Mouse (Mus musculus): ENCODE results near the gene Dapk3.

The Dapk3 gene

DNA sequence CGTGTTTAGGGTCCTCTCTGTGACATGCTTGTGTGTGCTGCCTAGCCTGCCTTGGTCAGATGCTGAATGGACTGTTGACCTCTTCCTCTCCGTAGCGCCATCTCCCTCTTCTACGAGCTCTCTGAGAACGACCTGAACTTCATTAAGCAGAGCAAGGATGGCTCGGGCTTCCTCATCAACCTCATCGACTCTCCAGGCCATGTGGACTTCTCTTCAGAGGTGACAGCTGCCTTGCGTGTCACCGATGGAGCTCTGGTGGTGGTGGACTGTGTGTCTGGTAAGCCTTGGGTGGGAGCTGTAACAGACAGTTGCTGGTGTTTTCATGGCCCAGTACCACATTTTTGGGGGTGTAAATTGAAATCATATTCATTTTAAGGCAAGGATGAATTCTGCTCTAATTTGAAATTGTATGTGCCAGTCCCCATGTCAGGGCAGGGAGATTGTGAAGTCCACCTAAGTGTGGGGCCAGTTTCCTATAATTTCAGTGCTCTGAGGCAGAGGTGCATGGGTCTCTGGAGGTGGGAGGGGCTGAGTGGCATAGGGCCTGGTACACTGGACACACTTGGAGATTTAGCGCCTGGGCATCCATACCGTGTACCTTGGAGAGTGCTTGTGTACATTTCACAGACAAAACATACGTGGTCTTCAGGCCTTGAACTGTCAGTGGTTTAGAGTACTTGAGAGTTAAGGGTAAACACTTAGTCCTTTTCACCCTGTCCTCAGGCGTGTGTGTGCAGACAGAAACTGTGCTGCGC is 4.7 kb upstream of the Dapk3 start:
- peak in 1 of 2 experiments; percentile 70 for DNase-seq (ENCODE audit: inconsistent age in 2 of 2, low spot score in 1 of 2)

DNA sequence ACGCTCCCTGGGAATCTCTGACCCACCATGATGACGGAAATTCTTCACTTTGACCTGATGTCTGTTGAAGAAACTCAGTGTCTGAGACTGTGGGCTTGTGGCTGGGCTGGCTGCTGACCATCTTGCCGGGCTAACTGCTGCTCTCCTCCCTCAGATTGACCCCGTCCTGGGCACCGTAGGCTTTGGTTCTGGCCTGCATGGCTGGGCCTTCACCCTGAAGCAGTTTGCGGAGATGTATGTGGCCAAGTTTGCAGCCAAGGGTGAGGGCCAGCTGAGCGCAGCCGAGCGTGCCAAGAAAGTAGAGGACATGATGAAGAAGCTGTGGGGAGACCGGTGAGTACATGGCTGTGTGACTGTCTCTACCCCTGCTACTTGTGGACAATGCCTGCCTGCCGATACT is 3.9 kb upstream of the Dapk3 start:
- DNase-seq (ENCODE audit: inconsistent age in 2 of 2, low spot score in 1 of 2): no peak

DNA sequence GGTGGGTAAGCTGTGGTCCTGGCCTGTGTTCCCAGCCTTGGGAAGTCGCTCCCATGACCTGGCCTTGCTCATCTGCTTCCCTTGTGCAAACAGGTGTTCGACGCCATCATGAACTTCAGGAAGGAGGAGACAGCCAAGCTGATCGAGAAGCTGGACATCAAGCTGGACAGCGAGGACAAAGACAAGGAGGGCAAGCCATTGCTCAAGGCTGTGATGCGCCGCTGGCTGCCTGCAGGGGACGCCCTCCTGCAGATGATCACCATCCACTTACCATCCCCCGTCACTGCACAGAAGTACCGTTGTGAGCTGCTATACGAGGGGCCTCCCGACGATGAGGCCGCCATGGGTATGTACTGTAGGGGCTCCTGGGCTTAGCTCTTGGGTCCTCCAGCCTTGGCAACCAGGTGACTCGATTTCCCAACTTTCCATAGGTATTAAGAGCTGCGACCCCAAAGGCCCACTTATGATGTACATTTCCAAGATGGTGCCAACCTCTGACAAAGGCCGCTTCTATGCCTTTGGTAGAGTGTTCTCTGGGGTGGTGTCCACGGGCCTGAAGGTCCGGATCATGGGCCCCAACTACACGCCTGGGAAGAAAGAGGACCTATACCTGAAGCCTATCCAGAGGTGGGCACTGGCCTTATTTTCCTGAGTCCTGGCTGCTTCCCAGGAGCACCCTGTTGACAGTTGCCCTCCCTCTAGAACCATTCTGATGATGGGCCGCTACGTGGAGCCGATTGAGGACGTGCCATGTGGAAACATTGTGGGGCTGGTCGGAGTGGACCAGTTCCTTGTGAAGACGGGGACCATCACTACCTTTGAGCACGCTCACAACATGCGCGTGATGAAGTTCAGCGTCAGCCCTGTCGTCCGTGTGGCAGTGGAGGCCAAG is 3.1 kb upstream of the Dapk3 start:
- peak in 1 of 2 experiments; percentile 57 for DNase-seq (ENCODE audit: inconsistent age in 2 of 2, low spot score in 1 of 2)

DNA sequence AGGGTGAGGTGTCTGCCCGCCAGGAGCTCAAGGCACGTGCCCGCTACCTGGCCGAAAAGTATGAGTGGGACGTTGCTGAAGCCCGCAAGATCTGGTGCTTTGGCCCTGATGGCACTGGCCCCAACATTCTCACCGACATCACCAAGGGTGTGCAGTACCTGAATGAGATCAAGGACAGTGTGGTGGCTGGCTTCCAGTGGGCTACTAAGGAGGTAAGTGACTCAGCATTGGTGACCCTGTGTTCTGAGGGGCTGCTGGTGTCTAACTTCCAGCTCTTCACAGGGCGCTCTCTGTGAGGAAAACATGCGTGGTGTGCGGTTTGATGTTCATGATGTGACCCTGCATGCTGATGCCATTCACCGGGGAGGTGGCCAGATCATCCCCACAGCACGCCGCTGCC is 1.9 kb upstream of the Dapk3 start:
- peak in 1 of 2 experiments; percentile 66 for DNase-seq (ENCODE audit: inconsistent age in 2 of 2, low spot score in 1 of 2)

DNA sequence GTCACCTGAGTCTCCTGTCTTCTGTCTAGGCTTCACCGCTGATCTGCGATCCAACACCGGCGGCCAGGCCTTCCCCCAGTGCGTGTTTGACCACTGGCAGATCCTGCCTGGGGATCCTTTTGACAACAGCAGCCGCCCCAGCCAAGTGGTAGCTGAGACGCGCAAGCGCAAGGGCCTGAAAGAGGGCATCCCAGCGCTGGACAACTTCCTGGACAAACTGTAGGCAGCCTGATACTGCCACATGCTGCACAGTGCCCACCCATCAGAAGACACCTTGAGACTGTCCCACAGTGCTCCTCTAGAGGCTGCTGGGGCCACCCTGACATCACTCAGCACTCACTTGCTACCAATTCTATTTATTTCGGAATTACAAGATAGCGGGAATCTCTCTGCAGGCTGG is 945 bp upstream of the Dapk3 start:
- peak; percentile 45 to 65 for DNase-seq (ENCODE audit: inconsistent age in 2 of 2, low spot score in 1 of 2)

DNA sequence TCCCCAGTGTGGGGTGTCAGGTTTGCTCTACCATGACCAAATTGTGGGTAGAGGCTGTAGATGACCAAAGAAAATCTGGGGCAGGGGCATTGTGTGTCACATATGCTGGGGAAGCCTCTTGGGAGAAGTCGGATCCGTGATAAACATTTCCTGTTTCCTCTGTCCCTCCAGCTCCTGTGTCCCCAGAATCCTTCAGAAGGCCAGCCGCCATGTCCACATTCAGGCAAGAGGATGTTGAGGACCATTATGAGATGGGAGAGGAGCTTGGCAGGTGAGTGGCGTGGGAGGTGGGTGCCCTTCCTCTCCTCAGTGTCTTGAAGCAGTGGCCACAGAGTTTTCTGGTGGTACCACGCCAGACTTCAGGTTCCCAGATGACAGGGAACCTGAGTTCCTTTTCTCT is 1.0 kb downstream of the Dapk3 start, which contains the start of gene 4930442H23Rik:
Gene 4930442H23Rik (minus strand): TSS at position 45 of the 400 bp plus-strand sequence.
- peak in 1 of 2 experiments; percentile 53 for DNase-seq (ENCODE audit: inconsistent age in 2 of 2, low spot score in 1 of 2)

DNA sequence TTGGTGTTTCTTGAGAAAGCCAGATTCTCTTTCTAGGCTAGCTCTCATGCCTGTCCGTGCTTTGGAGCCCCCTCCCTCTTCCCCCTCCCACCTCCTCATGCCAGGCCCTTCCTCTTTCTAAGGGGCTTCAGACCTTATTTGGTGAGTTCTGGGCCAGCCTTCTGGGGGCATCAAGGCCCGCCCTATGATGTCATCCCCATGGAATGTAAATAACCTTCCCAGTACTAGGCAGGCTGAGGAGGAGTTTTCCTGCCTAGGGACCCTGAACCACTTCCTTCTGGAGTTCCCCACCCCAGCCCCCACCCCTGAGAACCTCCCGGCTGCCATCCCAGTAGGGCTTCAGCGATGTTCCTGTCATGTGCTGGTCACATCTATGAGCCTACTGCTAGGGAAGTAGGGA is 2.0 kb downstream of the Dapk3 start:
- peak in 1 of 2 experiments; percentile 43 for DNase-seq (ENCODE audit: inconsistent age in 2 of 2, low spot score in 1 of 2)

DNA sequence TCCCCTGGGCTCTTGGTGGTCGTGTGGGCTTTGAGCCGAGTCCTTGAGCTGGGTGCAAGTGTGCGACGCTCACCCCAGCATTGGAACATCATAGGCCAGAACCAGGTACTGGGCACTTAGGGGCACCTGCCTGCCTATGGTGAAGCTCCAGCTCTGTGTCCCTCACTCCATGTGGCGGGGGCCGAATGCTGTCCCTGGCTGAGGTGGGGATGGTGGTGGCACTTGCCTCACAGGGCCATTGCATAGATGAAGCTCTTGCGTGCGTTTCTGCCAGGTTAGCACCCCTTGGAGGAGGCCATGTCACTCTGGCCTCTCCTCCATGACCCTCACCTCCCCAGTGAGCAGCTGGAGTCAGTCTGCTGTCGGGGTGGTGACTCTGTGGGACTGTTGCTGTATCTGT is 4.4 kb downstream of the Dapk3 start:
- no peak for DNase-seq (ENCODE audit: inconsistent age in 2 of 2, low spot score in 1 of 2)

DNA sequence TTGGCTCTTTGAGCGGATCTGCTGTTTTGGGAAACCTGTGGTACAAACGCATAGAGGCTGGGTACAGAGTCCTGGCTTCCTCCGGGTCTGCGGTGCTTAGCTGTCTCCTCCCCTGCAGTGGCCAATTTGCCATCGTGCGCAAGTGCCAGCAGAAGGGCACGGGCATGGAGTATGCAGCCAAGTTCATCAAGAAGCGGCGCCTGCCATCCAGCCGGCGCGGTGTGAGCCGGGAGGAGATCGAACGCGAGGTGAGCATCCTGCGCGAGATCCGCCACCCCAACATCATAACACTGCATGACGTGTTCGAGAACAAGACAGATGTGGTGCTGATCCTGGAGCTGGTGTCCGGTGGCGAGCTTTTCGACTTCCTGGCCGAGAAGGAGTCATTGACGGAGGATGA is 7.0 kb downstream of the Dapk3 start:
- DNase-seq (ENCODE audit: inconsistent age in 2 of 2, low spot score in 1 of 2): peak in 1 of 2 experiments; percentile 30

DNA sequence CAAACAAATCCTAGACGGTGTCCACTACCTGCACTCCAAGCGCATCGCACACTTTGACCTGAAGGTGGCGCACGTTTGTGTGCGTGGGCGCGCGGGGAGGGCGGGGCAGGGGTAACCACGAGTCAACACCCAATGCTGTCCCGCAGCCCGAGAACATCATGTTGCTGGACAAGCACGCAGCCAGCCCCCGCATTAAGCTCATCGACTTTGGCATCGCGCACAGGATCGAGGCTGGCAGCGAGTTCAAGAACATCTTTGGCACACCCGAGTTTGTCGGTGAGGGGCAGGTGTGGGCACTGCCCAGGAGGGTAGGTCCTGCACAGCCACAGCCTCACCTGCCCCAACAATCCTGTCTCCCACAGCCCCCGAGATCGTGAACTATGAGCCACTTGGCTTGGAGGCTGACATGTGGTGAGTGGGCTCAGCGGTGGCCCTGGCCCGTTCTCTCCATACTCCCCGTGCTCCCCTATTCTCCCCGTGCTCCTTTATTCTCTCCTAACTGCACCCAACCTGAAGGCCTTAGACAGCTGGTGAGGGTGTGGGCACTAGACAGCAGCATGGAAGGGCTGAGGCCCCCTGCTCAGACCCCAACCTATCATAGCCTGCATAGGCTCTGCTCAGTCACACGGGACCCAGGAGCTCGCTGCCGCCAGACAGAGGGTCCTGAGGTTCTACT is 7.6 kb downstream of the Dapk3 start:
- DNase-seq (ENCODE audit: inconsistent age in 2 of 2, low spot score in 1 of 2): peak in 1 of 2 experiments; percentile 61

DNA sequence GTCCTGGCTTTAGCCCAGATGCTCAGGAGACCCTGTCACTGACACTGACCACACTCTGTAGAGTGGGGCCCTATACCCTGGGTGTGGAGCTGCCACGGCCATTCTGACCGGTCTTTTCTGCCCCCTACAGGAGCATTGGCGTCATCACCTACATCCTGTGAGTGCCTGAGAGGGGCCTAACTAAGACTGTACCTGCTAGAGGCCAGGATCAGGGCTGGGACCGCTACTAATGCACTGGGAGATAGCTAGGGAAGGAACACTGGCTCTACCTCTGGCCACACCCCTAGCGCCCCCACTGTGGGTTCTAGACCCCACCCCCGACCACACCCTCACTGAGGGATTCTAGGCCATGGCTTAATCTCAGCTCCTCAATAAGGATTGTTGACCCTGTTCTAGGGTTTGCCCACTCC is 8.1 kb downstream of the Dapk3 start:
- DNase-seq (ENCODE audit: inconsistent age in 2 of 2, low spot score in 1 of 2): peak in 1 of 2 experiments; percentile 57

DNA sequence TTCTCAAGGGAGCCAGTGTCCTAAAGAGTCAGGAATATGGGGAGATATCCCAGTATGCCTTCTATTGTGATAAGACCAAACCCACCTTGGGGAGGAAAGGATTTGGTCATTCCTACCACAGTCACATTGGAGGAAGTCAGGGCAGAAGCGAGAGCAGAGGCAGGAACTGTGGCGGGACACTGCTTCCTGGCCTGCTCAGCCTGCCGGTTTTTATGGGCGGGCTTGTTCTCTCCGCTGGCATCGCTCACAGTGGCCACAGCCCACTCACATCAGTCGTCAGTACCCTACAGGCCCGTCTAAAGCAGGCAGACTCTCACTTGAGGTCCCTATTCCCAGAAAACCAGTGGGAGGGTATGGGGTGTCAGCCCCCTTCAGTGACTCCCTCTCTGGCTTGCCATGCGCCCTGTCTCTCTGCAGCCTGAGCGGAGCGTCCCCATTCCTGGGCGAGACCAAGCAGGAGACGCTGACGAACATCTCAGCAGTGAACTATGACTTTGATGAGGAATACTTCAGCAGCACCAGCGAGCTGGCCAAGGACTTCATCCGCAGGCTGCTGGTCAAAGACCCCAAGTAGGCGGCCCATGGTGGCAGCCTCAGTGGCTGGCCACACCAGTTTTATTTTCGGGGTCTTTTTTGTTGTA is 8.7 kb downstream of the Dapk3 start:
- no peak for DNase-seq (ENCODE audit: inconsistent age in 2 of 2, low spot score in 1 of 2)

DNA sequence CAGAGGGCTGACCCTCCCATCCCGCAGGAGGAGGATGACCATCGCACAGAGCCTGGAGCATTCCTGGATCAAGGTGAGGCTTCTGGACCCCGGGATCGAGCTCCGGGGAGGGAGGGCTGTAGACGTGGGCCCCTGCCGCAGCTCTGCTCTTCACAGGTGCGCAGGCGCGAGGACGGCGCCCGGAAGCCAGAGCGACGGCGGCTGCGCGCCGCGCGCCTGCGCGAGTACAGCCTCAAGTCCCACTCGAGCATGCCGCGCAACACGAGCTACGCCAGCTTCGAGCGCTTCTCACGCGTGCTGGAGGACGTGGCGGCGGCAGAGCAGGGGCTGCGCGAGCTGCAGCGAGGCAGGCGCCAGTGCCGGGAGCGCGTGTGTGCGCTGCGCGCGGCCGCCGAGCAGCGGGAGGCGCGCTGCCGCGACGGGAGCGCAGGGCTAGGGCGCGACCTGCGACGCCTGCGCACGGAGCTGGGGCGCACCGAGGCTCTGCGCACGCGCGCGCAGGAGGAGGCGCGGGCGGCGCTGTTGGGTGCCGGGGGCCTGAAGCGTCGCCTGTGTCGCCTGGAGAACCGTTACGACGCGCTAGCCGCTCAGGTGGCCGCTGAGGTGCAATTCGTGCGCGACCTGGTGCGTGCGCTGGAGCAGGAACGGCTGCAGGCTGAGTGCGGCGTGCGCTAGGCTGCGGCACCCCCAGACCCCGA is 9.6 kb downstream of the Dapk3 start:
- DNase-seq (ENCODE audit: inconsistent age in 2 of 2, low spot score in 1 of 2): peak; percentile 92 to 95

DNA sequence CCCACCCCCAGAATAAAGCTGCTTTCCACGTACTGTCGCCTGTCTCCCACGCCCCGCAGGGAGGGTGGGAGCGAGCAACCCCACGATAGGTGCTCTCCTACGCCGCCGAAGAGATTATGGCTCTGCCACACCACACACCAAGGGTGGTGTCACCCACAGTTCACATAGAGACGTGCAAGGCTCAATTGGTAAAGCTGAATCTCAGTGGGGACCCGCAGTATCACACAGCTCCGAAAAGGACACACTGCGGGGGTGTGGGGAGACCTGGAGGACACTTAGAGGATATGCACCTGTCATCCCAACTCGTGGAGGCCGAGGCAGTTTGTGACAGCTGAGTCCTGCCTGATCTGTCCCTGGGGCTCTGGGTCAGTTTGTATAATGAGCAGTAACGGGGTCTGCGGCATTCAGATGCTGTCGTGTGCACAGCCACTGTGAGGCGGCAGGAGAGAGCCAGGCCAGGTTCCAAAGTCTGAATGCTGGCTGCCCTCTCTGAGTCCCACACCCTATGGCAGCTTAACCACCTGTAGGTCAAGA is 10.2 kb downstream of the Dapk3 start:
- peak in 1 of 2 experiments; percentile 78 for DNase-seq (ENCODE audit: inconsistent age in 2 of 2, low spot score in 1 of 2)

DNA sequence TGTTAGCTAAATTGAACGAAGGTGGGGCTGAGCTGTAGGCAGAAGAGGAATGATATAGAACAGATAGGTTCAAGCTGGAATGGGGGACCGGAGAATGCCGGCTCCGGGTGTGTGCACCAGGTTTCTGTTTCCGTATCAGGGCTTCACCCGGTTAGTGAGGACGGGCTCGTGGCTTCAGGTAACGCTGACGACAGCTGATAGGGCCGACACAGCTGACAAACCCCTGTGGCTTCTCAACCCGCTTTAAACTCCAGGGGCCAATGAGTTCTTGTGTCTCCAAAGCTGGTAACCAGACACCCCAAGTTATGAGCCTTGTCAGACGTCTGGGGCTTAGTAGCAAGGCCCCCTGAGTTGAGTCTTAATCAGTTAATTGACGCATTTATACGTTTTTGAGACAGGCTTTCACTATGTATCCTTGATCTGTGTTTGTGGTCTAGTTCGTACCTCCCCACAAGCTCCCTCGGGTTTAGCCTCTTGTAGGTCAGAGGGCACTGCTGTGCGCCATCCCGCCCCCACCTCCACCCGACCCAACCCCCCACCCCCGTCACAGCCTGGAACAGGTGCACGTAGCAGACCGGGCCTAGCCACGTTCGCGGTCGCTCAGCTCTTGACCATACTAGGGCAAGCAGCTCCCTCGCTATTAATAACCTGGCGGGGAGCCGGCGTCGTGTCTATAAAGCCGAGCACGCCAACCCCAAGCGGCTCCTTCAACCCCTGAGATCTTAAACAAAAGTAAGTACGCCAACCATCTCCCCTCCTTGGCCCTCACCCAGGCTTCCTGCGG is 11.4 kb downstream of the Dapk3 start:
- DNase-seq (ENCODE audit: inconsistent age in 2 of 2, low spot score in 1 of 2): peak in 1 of 2 experiments; percentile 65

DNA sequence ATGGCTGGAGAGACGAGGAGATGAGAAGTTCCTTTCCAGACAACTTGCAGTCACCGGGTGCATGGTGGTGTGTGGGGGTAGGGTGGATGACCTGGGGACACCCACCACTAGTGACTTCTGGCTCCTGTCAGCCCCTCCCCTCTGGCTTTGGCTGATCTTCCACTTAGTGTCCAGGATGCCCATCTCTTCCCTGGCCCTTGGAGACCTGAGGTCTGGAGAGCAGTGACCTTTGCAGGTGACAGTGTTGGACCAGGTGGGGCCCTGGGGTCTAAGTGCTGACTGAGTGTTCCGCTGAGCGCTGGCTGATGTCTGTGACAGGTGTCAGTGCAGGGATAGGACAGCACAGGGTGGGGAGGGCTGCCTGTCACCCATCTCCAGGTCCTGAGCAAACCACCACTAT is 12.5 kb downstream of the Dapk3 start:
- peak in 1 of 2 experiments; percentile 32 for DNase-seq (ENCODE audit: inconsistent age in 2 of 2, low spot score in 1 of 2)

DNA sequence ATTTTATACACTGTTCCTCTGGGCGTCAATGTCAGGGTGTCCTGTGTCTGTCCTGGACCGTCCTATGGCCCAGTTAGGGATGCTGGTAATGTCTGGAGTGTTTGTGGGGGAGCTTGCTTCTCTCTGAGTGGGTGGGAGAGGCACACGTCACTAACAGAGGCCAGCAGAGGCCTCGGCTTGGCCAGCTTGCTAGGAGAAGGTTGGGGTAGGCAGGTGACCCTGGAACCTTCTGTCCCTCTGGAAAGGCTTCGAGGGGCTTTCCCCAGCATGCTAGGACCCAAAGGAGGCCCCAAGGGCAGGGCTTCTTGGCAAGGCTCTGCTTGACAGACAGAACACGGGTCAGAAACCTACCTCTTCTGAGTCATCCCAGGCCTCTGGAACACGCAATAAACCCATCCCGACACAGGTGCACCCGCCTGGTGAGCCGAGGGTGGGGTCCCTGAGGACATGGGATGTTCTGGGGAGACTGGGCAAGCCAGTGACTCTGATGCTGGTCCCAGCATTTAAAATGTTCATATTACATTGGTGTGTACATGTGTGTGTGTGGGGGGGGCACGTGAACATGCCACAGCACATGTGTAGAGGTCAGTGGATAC is 13.8 kb downstream of the Dapk3 start:
- no peak for DNase-seq (ENCODE audit: inconsistent age in 2 of 2, low spot score in 1 of 2)

DNA sequence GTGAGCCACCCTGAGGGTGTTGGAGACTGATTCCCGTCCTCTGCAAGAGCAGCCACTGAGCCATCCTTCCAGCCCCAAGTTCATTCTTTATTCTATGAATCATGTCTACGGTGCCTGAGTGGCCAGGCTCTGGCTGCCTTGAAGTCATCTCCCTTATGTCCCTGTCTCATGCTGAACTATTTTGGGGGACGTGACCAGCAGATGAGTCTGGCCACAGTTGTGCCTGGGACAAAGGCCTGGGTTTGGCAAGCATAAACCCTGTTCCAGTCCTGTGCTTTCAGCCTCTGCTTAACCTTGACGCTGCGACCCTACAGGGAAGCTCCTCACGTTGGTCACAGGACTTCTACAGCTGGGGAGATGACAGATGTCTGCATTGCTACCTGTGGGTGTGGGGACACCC is 14.5 kb downstream of the Dapk3 start:
- no peak for DNase-seq (ENCODE audit: inconsistent age in 2 of 2, low spot score in 1 of 2)

DNA sequence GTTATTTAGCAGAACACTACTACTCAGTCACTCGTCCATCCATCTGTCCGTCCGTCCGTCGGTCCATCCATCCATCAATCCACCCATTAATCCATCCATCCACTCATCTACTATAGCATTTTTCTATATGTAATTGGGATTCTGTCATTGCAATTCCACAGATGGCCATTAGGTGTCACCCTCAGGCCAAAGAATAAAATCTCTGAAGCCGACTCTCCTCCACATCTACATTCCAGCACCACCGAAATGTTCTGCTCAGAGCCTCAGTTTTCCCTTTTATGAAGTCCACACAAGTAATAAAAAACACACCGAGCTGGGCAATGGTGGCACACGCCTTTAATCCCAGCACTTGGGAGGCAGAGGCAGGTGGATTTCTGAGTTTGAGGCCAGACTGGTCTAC is 15.4 kb downstream of the Dapk3 start:
- DNase-seq (ENCODE audit: inconsistent age in 2 of 2, low spot score in 1 of 2): peak; percentile 40 to 85

Measured in adrenal gland, adult (tissue).